Mouse (Mus musculus): ENCODE results near the gene Mark4.

Mark4 gene

GRCm38 (mm10) chr7:19458591-19459111 lies at the start of gene Mark4:
Gene Mark4, minus strand, starts transcription at chr7:19458821.
- DNase-seq (ENCODE audit: low spot score) = peak; percentile 88

DNA sequence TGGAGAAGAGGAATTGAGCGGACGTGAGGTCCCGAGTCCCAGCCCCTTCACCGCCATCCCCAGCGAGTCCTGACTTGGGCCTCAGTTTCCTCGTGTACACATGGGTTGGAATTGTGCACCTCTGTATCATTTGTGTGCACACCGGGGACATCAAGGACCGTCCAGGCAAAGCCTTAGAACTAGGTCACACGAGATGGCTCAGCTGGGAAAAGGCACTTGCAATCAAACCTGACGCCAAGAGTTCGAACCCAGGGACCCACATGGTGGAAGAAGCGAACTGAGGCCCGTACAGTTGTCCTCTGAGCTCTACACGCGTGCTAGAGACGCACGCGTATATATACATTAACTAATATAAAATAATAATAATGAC lies 49.0 kb upstream of the Mark4 start:
- no peak for DNase-seq (ENCODE audit: low spot score)

DNA sequence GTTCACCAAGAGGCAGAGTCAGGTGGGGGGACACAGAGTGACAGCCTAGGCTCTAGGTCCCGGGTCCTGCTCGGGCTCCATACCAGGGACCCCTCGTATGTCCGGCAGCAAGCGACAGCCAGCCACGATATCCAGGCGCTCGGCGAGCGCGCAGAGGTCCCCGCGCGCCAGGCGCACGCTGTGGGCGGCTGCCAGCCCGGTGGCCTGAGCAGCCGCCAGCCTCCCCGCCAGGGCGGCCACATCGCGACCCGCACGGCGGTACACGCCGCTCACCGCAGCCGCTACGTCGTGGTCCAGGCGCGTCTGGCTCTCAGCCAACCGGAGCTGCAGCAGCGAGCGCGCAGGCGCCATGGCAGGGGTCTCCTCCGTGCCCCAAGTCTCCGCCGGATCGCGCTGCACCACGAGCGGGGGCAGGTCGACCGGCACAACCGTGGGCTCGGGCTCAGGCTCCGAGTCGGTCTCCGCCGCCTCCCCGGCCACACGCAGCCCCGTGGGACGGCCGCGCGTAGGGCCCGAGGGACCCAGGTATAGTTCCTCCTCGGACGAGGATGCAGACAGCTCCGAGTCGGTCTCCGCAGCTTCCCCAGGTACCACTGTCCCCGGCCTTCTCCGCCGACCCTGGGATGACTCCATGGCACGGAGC lies 48.5 kb upstream of the Mark4 start:
- DNase-seq (ENCODE audit: low spot score) = peak; percentile 51

GRCm38 (mm10) chr7:19506326-19506725 lies 47.7 kb upstream of the Mark4 start:
- no peak for DNase-seq (ENCODE audit: low spot score)

DNA sequence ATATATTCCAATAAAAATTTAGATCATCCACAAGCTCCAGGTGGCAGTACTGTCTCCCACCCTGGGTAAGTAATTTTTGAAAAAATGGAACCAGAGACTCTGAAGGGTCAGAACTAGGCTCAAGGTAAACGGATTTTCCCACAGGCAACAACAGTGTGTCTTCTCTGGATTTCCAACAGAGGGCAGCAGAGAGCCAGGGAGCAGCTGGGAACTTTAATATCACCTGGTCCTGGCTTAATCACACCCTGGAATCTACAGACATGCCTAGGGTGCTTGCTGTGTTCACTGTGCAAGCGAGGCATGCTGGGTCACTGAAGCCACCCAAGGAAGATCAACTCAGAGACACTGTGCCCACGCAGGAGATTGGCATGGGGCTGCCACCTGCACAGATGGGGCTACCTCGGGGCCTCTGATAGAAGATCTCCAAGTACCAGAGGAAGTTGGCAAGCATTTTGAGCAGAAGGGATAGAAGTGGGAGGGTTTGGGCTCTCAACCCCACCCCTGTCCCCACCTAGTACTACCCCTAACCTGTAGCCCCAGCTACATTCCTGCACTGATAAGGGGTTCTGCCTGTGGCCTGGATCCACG lies 45.0 kb upstream of the Mark4 start:
- peak; percentile 27 for DNase-seq (ENCODE audit: low spot score)

DNA sequence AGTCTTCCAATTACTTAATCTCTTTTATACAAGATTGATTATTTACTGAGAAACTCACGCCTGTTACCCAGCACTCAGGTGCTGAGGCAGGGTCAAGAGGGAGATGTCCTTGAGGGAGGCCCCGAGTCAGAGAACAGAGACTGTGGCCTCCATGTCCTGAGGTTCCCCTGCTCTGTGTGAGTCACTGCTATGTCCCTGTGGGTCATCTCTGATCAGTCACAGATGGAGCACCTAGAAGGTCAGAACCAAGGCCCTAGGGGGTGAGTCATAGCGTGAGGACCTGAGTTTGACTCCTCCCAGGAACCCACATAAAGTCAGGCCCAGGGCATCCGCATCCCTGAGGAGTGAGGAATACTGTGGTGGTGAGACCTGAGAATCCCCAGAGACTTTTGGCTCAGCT lies 43.0 kb upstream of the Mark4 start:
- DNase-seq (ENCODE audit: low spot score) = no peak

DNA sequence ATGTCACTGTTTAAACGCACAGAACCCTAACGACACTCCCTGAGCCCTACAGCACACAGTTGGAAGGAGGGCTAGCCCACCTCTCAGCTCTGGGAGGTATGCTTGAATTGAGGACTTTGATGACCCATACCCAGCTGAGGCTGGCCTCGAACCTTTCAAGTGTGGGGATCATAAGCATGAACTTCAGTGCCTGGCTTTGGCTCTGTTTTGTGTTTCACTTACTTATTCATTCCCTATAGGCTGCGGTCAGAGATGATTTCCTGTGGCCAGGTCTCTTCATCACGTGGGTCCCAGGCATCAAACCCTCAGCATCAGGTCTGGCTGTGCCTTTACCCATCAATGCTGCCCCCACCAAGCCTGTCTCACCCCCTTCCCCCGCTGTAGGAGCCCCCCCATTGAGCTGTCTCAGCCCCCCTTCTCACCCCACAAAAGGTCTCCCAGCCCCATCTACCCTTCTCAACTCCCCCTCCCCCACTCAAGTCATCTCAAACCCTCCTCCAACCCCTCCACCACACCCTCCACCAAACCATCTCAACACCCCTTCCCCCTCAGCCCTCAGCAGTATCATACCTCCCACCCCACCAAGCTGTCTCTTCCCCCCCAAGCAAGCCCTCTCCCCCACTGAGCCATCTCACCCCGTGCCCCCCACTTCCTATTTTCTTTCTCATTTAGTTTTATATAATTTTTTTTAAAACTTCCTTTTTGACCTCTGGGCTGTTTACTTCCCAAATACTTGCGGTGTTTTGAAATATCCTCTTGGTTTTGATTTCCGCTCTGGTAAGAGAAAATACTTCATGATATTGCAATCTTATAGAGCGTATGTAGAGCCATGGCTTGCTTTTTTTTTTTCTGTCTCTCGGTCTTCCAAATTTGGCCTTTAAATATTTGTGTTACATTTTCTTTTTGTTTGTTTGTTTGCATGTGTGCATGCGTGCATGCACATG lies 42.1 kb upstream of the Mark4 start:
- no peak for DNase-seq (ENCODE audit: low spot score)

DNA sequence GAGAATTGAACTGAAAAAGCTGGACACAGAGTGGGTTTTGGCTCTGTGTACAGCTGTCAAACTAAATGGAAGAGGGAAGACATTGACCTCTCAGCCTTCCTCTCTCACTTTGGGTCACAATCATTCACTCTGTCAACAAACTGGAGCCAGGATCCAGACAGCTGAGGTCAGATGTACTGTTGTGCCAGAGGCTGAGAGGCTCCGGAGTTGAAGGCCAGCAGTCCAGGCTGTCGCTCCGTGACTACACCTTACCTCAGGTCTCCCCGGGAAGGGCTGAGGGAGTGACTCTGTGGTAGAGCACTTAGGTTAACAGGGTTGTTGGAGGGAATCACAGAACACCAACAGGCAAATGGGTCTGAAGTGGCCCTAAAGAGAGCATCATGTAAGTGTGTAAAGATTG lies 39.7 kb upstream of the Mark4 start:
- no peak for DNase-seq (ENCODE audit: low spot score)

DNA sequence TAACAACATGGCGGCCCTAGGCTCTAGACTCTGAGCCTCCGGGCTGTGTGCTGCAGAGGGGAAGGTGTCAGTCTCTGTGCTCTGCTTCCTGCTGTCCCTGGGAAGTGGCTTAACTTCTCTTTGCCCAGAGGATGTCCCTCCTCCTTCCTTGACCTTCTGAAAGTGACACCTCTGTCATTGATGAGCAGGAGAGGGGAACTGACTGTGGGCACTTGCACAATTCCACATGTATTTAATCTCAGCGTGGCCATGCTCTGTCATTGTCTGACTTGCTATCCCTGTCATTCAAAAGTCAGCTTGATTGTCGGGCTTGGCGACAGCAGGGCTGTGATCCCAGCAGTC lies 37.6 kb upstream of the Mark4 start:
- DNase-seq (ENCODE audit: low spot score) = no peak

- no peak for DNase-seq (ENCODE audit: low spot score)
Measured at GRCm38 (mm10) chr7:19495521-19496213, 37.0 kb upstream of the Mark4 start.

GRCm38 (mm10) chr7:19494751-19495474 lies 36.3 kb upstream of the Mark4 start:
- no peak for DNase-seq (ENCODE audit: low spot score)

GRCm38 (mm10) chr7:19491731-19492130 lies 33.1 kb upstream of the Mark4 start:
- DNase-seq (ENCODE audit: low spot score) = no peak

- DNase-seq (ENCODE audit: low spot score) = no peak
Measured at GRCm38 (mm10) chr7:19489525-19489924, 30.9 kb upstream of the Mark4 start.

GRCm38 (mm10) chr7:19486549-19486948 lies 27.9 kb upstream of the Mark4 start:
- DNase-seq (ENCODE audit: low spot score) = no peak

DNA sequence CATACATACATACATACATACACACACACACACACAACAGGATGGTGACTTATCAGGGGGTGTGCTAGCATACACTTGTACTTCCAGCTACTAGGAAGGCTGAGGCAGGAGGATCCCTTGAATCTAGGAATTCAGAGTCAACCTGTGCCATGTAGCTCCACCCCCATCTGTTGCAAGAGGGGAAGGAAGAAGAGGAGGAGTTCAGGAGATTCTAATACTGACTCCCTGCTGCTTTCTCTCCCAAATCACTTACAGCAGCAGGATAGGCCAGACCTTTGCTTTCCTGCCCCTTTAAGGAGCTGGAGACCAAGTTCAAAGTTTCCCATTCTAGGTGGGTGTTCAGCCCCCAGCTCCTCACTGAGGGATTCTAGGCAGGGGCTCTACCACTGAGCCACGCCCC lies 26.9 kb upstream of the Mark4 start:
- DNase-seq (ENCODE audit: low spot score) = no peak

DNA sequence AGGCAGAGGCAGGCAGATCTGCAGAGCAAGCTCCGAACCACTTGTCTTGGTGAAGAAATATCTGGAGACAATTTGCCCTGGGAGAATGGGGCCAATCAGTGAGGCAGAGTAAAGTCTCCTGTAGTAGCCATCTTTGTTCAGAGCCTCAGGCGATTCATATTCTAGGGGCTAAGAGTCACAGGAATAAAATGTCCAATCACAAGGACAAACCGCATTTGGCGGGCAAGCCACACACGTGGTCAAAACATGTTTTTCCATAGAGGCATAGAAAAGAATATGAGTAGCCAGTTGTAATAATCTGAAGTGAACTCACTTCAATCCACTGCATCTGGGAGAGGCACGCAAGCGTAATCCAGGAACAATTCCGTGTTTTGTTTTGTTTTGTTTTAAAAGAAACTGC lies 24.7 kb upstream of the Mark4 start:
- DNase-seq (ENCODE audit: low spot score) = no peak

- DNase-seq (ENCODE audit: low spot score) = no peak
Measured at GRCm38 (mm10) chr7:19477624-19478384, 19.2 kb upstream of the Mark4 start.

DNA sequence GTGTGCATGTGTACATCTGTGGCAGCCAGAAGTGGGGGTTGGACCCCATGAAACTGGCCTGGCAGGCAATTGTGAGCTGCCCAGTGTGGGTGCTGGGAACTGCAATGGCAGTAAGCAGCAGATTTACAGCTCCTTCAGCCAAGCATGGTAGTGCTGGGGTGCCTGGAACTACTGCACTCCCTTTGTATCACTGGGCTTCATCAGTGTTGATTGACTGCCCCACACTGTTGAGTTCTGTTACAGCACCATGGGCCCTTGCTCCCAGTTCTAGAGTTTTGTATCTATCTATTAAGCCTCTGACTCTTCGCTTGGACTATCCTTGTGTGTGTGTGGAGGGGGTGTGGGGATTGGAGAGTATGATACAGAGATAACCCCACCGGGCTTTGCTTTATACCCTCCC lies 18.5 kb upstream of the Mark4 start:
- no peak for DNase-seq (ENCODE audit: low spot score)

DNA sequence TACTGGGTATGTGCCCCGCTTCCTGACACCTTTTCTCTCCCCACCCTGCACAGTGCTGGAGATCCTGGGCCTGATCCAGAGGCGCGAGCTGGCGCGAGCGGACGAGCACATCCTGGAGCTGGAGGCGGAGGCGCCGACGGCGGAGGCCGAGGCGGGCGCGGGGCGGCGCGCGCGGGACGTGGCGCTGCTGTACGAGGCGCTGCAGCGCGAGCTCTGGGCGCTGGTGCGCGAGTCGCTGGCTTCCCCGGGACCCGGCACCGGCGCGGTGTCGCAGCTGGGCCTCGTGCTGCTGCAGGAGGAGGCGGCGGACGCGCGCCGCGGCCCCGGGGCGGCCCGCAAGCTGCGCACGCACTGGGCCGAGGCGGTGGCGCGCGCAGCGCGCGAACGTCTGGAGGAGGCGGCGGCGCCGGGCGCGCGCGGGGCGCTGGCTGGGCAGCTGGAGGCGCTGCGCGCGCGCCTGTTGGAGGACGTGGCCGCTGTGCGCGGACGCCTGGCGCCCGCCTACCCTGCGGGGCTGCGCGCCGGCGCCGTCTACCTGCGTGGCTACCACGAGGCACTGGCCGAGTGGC lies 15.3 kb upstream of the Mark4 start:
- DNase-seq (ENCODE audit: low spot score) = peak; percentile 64

DNA sequence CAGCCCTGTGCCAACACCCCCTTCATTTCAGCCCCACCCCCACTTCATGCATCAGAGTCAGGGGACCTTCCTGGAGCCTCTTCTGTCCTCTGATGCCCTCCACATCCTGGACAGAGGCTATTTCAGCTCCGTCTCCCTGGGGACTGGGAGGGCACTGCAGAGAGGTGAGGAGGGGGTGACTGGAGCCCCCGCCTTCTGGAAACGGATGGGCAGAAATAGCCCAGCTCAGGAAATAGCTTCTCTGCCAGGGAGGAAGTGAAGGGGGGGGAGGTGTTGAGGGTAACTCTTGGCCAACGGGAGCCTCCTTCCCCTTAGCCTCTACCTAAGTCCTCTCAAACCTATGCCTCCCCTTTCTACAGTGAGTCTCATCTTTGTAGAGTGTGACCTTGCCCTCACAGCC lies 13.8 kb upstream of the Mark4 start:
- DNase-seq (ENCODE audit: low spot score) = no peak

- DNase-seq (ENCODE audit: low spot score) = no peak
Measured at GRCm38 (mm10) chr7:19470308-19470707, 11.7 kb upstream of the Mark4 start.

Measured in yolk sac, embryonic 10.5 days (tissue).